Mouse (Mus musculus): ENCODE results near the gene Rnf145.

Gene Rnf145

DNA sequence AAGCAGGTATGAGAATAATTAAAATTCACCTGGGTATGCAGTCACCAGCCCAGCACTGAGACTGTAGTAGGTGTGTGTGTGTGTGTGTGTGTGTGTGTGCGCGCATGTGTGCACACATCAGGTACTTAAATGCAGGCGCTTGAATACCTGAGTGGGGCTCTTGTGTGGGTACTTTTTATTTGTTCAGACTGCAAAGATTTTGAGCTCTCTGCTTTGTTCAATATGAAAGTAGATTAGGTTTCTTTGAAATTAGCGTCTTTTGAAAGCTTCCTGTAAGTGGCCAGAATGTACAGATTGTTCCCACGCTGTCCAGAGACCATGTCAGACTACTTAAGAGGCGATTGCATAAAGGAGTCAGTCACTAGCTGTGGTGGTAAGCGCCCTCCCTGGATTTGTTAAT lies 18.6 kb downstream of the Rnf145 start:
- Histone ChIP-seq H3K27me3 (ENCODE audit: control insufficient read depth, insufficient read depth, low read length, poor library complexity, severe bottlenecking) (no peaks in the 10 kb centered on the region), H3K36me3 (ENCODE audit: control insufficient read depth, insufficient read depth, low read length, poor library complexity, severe bottlenecking) (peaks cover 18% of the 10 kb centered on the region)
- DNase-seq (ENCODE audit: low read depth, low spot score), result no peak

DNA sequence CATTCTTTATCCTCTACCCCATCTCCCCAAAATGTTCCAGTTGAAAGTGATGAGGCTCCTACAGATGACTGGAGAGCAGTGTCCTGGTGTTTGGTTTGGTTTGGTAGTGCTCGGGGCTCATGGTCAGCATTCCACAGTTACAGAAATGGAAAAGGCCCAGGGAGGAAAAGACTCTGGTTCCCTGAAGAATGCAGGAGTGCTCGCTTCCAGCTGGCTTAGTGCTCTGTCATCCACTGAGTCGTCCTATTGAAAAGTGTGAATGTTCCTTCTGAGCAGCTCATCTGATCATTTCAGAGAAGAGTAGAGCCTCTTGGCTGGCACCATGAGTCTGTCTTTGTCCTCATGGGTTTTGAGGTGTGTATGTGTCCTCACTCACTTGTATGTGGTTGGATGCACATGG lies 19.3 kb downstream of the Rnf145 start:
- H3K27me3 ChIP-seq (ENCODE audit: control insufficient read depth, insufficient read depth, low read length, poor library complexity, severe bottlenecking), result no peaks in the 10 kb centered on the region
- DNase-seq (ENCODE audit: low read depth, low spot score), result no peak

DNA sequence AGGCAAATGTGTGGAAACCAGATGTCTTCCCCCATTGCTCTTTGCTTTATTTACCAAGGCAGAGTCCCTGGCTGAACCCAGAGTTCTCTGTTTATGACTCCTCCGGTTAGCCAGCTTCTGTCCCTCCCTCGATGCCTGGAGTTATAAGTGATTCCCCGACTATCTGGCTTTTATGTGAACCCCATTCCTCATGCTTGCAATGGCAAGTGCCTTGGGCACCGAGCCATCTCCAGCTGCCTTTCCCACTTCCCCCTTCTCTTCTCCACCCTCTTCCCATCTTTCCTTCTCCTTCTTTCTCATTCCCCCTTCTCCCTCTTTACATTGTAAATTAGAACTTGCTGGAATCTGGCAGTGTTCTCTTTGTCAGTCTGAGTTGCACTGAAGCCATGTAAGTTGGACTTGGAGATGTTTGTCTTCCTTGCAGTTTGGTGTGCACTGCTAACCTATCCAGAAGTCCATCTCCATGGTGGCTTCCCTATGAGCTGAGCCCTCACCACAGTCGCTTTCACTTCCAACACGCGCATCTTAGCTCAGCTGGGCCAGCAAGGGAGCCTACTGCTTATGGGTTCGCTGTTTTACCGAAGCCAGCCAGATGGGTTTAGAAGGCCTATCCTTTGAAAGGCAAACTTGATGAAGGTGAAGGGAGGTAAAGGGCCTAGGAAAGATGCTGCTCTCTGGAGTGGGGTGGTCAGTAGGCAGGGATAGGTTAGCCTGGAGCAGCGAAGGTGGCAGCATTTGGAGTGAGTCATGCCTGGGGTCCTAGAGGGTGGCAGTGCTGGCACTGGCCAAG lies 19.9 kb downstream of the Rnf145 start:
- no peaks in the 10 kb centered on the region for H3K27me3 ChIP-seq (ENCODE audit: control insufficient read depth, insufficient read depth, low read length, poor library complexity, severe bottlenecking)
- H3K36me3 ChIP-seq (ENCODE audit: control insufficient read depth, insufficient read depth, low read length, poor library complexity, severe bottlenecking), result peaks cover 10% of the 10 kb centered on the region
- no peak for DNase-seq (ENCODE audit: low read depth, low spot score)

More for the DNA sequence above, 19.3 kb downstream of the Rnf145 start:
- H3K36me3 ChIP-seq (ENCODE audit: control insufficient read depth, insufficient read depth, low read length, poor library complexity, severe bottlenecking), result peaks cover 12% of the 10 kb centered on the region

DNA sequence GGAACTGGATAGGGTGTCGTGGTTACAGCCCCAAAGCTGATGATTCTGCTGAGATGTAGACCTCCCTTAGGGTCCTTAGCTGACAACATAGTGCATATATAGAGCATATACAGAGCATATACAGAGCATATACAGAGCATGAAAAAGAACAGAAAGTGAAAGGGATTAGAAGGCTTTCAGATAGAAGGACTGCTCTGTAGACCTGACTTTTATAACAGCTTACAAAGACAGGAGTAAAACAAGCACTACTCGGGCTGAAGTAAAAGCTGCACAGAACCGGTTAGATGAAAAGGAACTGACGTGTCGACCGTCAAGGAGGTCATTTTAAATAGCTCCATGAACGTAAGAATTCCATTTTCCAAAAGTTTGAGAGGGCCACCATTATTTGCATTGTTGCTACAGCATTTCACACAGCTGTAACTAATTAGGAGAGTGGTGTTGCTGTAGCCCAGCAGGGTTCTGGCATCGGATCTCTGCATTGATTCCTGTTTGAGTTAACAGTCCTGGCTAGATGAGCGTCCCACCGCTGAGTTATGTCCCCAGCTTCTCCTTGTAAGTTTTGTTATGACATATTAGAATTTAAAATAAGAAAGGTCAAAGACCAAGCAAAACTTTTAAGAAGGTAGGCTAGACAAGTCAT lies 20.6 kb downstream of the Rnf145 start:
- no peak for DNase-seq (ENCODE audit: low read depth, low spot score)
- H3K36me3 ChIP-seq (ENCODE audit: control insufficient read depth, insufficient read depth, low read length, poor library complexity, severe bottlenecking), result peaks cover 10% of the 10 kb centered on the region
- H3K27me3 ChIP-seq (ENCODE audit: control insufficient read depth, insufficient read depth, low read length, poor library complexity, severe bottlenecking), result no peaks in the 10 kb centered on the region

DNA sequence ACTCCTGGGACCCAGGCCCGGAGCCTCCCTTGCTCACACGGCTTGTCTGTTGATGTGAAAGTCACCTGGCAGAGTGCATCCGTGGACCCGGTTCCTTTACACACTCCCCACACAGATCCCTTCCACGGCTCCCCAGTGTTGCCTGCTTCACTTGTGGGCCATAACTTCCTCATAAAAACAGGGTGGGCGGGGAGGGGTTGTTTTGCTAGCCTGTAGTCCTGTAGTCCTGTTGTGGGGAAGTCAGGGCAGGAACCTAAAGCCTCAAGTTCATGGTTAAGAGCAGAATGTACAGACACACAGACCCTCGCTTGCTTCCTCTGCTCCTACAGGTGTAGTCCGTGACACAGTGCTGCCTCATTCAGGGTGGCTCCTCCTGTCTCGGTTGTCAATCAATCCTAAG lies 21.5 kb downstream of the Rnf145 start:
- DNase-seq (ENCODE audit: low read depth, low spot score), result peak; percentile 52
- peaks cover 10% of the 10 kb centered on the region for H3K36me3 ChIP-seq (ENCODE audit: control insufficient read depth, insufficient read depth, low read length, poor library complexity, severe bottlenecking)
- H3K27me3 ChIP-seq (ENCODE audit: control insufficient read depth, insufficient read depth, low read length, poor library complexity, severe bottlenecking), result no peaks in the 10 kb centered on the region

DNA sequence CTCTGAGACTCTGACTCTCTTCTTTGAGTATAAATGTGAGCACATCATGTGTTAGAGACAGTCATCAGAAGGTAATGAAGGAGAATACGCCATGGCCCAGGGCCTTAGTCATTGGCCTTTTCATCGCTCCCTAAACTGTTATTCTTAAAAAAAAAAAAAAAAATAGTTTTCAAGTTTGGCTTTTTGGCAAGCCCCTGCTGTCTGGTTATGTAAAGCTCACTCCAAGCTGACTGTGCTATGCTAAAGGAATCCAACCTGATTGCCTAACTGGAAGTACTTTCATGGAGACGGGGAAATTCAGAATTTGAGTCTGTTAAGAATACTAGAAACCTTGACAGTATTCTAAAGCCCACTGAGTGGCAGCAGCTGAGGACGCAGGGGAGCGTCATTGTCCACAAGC lies 22.5 kb downstream of the Rnf145 start:
- no peak for DNase-seq (ENCODE audit: low read depth, low spot score)
- H3K36me3 ChIP-seq (ENCODE audit: control insufficient read depth, insufficient read depth, low read length, poor library complexity, severe bottlenecking), result peaks cover 10% of the 10 kb centered on the region
- H3K27me3 ChIP-seq (ENCODE audit: control insufficient read depth, insufficient read depth, low read length, poor library complexity, severe bottlenecking), result no peaks in the 10 kb centered on the region

DNA sequence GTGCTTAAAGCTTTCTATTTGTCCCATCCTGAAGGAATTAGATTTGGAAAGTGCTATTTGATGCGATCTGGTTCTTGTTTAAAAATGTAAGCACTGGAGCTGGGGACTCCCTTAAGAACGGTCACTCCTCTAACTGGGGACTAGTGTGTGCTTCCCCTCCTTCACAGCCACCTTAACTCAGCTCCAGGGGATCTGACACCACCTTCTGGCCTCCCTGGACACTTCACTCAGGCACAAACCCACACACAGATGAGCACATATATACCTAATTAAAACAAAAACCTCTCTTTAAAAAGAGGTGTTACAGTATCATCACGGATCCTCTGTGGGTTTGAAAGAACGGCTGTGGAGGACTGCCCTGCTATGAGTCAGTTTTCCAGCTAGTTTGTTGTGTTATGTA lies 23.0 kb downstream of the Rnf145 start:
- peaks cover 9% of the 10 kb centered on the region for H3K36me3 ChIP-seq (ENCODE audit: control insufficient read depth, insufficient read depth, low read length, poor library complexity, severe bottlenecking)
- no peaks in the 10 kb centered on the region for H3K27me3 ChIP-seq (ENCODE audit: control insufficient read depth, insufficient read depth, low read length, poor library complexity, severe bottlenecking)
- peak; percentile 20 for DNase-seq (ENCODE audit: low read depth, low spot score)

DNA sequence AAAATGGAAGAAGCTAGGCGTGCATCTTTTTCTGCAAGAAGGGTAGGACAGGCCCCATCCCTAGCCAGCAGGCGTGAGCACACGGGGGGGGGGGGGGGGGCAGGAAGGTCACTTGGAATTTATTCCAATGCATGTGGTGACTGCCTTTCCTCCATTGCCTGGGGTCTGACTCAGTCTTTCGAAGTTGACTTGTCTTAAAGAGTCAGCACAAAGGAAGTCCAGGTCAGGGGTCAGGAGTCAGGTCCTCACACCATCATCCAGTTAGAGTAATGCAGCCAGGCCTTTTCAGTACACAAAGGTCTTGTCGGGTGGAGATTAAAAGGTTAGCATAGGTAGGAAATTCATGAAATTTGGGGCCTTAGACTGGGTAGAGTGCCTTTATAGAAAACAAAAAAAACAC lies 24.8 kb downstream of the Rnf145 start:
- no peaks in the 10 kb centered on the region for H3K27me3 ChIP-seq (ENCODE audit: control insufficient read depth, insufficient read depth, low read length, poor library complexity, severe bottlenecking)
- peaks cover 12% of the 10 kb centered on the region for H3K36me3 ChIP-seq (ENCODE audit: control insufficient read depth, insufficient read depth, low read length, poor library complexity, severe bottlenecking)
- DNase-seq (ENCODE audit: low read depth, low spot score), result peak; percentile 19

DNA sequence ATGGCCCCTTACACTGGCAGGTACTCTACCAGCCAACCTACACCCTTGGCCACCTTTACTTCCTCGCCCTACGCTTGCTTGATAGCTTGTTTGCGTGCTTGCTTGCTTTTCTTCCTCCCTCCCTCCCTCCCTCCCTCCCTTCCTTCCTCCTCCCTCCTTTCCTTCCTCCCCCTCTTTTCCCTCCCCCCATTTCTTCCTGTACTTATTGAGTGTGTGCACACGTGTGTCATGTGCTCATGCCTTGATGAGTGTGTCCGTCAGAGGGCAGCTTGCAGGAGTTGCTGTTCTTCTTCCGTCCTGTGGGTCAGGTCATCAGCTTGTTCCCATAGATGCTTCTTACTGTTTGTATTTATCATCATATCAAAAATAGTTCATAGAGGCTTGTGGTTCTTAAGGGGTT lies 25.2 kb downstream of the Rnf145 start:
- Histone ChIP-seq H3K36me3 (ENCODE audit: control insufficient read depth, insufficient read depth, low read length, poor library complexity, severe bottlenecking) (peaks cover 12% of the 10 kb centered on the region), H3K27me3 (ENCODE audit: control insufficient read depth, insufficient read depth, low read length, poor library complexity, severe bottlenecking) (no peaks in the 10 kb centered on the region)
- DNase-seq (ENCODE audit: low read depth, low spot score), result peak; percentile 59

DNA sequence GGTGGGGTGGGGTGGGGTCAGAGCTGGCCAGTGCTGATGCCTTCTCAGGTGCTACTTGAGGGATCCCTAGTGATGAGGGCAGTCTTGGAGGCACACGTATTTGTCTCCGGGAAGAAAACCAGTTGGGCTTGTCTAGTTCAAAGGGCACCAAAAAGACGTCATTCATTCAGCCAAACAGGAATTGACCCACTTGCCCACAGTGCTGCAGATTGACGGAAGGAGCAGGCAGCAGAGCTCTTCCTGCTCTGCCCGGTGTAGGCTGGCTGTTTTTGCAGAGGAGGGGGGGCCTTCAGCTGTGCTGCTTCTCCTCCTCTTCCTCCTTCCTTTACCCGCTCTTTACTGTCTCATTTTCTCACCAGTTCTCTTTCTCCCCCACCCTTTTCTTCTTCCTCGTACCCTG lies 26.4 kb downstream of the Rnf145 start:
- Histone ChIP-seq H3K36me3 (ENCODE audit: control insufficient read depth, insufficient read depth, low read length, poor library complexity, severe bottlenecking) (peaks cover 12% of the 10 kb centered on the region), H3K27me3 (ENCODE audit: control insufficient read depth, insufficient read depth, low read length, poor library complexity, severe bottlenecking) (no peaks in the 10 kb centered on the region)
- DNase-seq (ENCODE audit: low read depth, low spot score), result peak; percentile 69

DNA sequence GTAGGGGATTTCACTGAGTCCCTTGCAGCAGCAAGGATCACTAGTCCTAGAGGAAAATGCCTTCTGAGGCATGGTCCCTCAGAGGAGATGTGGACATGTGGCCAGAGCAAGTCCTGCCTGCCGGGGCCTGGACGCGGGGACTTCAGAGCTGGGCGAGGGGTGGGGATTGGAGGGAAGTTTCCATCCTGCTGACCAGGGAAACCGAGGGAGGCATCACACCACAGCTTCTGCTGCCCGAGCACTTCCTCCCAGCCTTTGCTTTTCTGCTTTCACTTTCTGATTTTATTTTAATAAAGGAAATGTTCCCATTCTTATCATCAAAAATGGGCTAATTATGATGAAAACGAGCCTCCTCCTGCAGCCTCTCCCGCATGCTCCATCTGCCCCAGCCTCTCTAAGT lies 27.5 kb downstream of the Rnf145 start:
- peaks cover 13% of the 10 kb centered on the region for H3K36me3 ChIP-seq (ENCODE audit: control insufficient read depth, insufficient read depth, low read length, poor library complexity, severe bottlenecking)
- no peaks in the 10 kb centered on the region for H3K27me3 ChIP-seq (ENCODE audit: control insufficient read depth, insufficient read depth, low read length, poor library complexity, severe bottlenecking)
- DNase-seq (ENCODE audit: low read depth, low spot score), result peak; percentile 36

DNA sequence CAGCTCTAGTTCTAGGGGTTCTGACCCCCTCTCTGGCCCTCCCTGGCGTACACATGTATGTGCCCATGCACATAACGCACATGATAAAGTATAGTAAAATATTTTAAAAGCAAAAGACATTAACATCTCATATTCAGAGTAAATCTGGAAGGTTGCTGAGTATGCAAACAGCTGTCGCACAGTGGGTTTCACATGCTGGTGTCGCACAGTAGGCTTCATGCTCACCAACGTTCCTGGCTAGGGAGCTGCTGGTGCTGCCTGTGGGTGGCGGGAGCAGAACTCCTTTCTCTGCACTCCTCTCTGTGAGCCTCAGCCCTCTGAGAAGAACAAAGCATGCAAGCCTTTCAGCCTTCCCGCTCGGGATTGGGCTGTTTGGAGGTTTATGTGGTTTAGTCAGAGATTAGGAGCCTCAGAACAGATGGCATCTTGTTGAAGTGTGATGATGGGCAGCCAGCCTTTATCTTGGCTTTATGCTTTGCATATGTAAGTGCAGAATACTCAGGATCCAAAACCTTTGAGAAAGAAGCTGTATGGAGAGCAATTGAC lies 29.0 kb downstream of the Rnf145 start:
- Histone ChIP-seq H3K36me3 (ENCODE audit: control insufficient read depth, insufficient read depth, low read length, poor library complexity, severe bottlenecking) (peaks cover 18% of the 10 kb centered on the region), H3K27me3 (ENCODE audit: control insufficient read depth, insufficient read depth, low read length, poor library complexity, severe bottlenecking) (no peaks in the 10 kb centered on the region)
- DNase-seq (ENCODE audit: low read depth, low spot score), result no peak

DNA sequence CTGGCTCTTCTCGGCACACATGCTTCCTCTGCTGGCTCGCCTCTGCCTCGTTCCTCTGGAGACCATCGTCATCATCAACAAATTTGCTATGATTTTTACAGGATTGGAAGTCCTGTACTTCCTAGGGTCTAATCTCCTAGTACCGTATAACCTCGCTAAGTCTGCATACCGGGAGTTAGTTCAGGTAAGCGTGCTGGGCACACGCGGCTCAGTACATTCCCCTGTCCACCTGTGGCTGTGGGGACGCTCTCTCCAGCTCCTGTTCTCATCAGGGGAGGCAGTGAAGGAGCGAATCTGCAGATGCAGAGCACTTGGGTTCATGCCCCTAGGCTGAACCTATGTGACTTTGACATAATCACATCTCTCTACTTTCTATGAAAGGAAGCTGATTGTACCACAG lies 30.1 kb downstream of the Rnf145 start:
- H3K36me3 ChIP-seq (ENCODE audit: control insufficient read depth, insufficient read depth, low read length, poor library complexity, severe bottlenecking), result peaks cover 20% of the 10 kb centered on the region
- no peak for DNase-seq (ENCODE audit: low read depth, low spot score)
- no peaks in the 10 kb centered on the region for H3K27me3 ChIP-seq (ENCODE audit: control insufficient read depth, insufficient read depth, low read length, poor library complexity, severe bottlenecking)

DNA sequence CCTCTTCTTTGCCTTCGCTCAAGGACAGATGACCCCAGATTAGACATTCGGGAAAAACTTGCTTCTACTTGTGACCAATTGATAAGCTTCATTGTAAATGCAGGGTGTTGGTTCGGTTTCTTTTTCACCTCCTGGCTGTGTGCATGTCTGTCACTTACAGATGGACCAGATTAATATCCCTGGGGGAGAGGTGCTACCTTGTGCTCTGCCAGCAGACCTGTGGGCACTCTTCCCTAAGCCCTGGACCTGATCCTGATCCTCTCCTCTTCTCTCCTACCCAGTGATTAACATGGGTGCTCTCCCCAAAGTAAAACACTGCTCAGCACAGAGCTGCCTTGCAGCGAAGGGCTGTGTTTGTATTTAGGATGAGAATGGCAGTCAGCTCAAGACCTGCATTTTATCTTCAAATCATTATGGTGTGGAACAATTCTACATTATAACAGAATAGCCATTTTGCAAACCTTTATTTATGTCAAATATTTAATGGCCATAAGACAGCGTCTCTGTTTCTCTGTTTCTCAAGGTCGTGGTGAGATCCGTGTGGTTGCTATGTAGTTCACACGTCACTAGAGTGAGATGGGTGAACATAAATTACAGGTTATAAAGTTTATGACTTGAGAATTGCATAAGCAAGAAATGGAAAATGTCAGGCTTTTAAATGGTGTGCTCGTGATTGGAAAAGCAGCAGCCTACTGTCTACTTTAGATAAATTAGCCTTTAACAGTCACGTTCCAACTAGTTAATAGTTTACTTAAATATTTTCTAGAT lies 30.9 kb downstream of the Rnf145 start:
- Histone ChIP-seq H3K27me3 (ENCODE audit: control insufficient read depth, insufficient read depth, low read length, poor library complexity, severe bottlenecking) (no peaks in the 10 kb centered on the region), H3K36me3 (ENCODE audit: control insufficient read depth, insufficient read depth, low read length, poor library complexity, severe bottlenecking) (peaks cover 22% of the 10 kb centered on the region)
- no peak for DNase-seq (ENCODE audit: low read depth, low spot score)

DNA sequence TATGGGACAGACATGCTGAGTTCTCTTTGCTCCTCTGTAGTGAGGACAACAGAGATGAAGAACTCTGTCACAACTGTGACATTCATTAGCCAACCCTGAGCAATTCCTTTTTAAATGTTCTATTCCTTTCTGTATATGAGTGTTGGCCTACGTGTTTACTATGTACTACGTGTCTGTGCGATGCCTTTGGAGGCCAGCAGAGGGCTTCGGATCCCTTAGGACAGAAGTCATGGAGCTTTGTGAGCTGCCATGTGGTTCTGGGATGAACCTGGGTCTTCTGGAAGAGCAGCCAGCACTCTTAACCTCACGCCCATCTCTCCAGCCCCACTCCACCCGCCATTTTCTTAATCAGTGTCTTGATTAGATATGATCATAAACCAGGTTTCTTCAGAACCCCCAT lies 32.2 kb downstream of the Rnf145 start:
- H3K27me3 ChIP-seq (ENCODE audit: control insufficient read depth, insufficient read depth, low read length, poor library complexity, severe bottlenecking), result no peaks in the 10 kb centered on the region
- DNase-seq (ENCODE audit: low read depth, low spot score), result no peak
- peaks cover 24% of the 10 kb centered on the region for H3K36me3 ChIP-seq (ENCODE audit: control insufficient read depth, insufficient read depth, low read length, poor library complexity, severe bottlenecking)

All from splenic B cell, adult 2 months (primary cell).